Mouse (Mus musculus): ENCODE results near the gene Pop4. TPM values are rescaled to one million over a fixed set of nuclear protein-coding genes. Genes with fewer than 3 reads are reported as not detected.
"Not testable (repeated sequence)": the region's sequence is repeated elsewhere in the genome, so short reads cannot be mapped to it uniquely, and the experiment has no call there.

Gene Pop4
- 10 to 100 TPM; 19.3 to 20.6 TPM for total RNA-seq (2021)

DNA sequence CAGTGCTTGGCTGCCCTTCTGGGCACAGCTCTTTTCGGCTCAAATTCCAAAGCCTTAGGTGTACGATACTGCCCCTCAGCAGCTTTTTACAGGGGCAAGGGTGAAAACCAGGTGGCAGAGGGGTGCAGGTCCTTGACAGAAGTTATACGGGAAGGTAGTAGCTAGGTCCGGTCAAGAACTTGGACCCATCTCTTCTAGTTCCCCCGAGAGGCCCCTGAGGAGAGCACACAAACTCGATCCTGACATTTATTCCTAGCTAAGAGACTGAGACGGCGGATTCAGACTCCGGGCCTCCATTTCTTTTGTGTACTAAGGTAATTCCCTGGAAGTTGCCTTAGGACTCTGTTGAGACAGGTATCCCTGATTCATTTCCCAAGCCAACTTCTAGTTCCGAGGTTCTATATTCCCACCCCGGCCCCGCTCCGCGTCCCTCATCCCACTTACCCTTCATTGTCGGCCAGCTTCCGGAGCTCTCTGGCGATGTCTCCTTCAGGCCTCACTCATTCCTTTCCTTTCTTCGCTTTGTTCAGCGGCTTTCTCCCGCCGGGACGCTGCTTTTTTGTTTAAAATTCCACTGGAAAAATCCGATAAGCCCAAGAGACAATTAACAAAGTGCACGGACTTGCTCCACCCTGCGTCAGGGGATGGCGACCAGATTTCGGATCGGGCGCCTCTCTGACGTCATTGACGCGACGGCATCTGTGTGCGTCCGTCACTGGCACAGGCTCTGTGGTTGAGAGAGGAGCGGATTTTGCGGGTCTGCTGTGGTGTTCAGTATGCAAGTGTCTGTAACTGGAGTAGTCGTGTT lies at the start of gene Pop4:
Gene Pop4 (minus strand): TSS at position 721 of the 808 bp plus-strand sequence.
- DNase-seq, result peak; percentile 91 to 92

DNA sequence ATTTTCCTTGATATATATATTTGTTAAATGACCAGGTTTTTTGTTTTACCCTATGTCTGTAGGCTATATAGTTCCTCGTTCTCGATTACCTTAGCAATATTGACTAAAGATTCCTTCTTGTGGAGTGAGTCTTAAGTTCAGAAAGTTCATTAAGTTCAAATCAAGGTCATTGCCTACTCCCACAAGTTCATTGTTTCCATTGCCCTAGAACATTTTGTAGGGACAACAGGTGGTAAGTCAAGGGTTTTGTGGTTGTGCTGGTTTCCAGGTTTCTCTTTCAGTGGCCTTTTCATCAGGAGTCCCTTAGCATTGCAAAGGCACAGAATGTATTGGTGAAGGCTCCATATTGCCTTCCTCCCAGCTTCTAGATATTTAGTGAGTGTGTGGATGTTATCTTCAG lies 49.4 kb upstream of the Pop4 start:
- no peak for DNase-seq

DNA sequence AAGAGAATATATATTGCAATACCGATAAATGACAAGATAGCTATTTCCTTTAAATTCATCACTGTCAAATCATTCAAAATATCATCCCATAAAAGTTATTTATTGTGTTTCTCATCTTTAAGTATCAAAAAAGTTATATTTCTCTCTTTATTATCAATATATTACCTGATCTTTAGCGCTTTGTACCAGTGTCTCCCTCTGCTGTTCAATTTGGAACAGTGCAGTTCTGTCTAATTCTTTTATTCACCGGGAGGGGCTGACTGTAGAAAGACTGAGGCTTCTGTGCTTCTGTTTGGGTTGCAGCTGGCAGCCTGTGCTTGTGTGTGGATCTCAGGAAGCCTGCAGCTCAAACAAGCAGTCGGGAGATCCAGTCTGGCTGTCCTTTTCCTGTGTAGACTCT lies 11.0 kb upstream of the Pop4 start:
- DNase-seq, result not testable (repeated sequence)

DNA sequence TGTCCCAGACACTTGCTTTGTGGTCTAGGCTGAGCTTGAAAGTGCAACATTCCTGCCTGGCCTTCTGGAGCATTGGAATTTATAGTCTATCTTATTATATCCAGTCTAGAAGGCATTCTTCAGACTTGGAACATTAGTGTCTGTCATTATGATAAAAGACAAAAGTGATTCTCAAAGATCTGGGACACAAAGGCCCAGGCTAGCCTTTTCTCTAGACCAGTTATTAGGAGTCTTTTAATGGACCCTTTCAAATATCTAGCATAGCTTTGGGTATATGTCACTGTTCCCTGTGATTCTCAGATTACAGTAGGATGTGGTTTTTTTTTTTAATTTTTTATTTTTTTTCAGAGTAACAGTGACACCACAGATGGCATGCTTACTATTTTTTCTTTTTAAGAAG lies 1.3 kb upstream of the Pop4 start:
- DNase-seq, result no peak

DNA sequence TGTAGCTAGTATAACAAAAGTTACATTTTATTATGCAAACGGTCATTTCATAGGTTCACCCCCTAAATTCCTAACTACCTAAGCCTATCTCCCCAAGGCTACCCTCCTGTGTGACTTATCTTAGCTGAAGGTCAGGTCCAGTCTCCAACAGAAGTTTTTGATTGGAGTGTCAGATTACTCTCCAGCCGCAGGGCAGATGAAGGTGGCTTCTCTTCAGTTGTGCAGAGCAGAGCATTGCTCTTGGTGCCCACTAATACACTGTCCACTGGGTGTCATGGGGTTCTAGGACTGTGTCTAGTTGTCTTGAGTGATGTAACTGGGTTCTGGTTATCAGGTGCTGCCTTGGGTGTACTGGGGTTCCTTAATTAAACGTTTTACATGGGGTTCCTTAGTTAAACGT lies 636 bp upstream of the Pop4 start:
- no peak for DNase-seq

DNA sequence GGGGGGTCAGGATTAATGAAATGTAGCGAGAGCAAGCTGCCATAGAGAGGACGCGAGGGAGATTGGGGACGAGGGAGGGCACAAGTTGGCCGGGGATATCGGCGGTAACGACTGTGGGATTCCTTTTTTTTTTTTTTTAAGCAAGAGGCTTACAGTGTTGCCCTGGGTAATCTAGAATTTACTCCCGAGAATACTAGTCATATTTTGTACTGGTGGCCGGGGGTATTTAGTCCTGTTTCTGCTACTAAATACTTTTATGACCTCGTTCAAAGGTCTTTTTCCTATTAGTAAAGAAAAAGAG lies 238 bp upstream of the Pop4 start:
- no peak for DNase-seq

DNA sequence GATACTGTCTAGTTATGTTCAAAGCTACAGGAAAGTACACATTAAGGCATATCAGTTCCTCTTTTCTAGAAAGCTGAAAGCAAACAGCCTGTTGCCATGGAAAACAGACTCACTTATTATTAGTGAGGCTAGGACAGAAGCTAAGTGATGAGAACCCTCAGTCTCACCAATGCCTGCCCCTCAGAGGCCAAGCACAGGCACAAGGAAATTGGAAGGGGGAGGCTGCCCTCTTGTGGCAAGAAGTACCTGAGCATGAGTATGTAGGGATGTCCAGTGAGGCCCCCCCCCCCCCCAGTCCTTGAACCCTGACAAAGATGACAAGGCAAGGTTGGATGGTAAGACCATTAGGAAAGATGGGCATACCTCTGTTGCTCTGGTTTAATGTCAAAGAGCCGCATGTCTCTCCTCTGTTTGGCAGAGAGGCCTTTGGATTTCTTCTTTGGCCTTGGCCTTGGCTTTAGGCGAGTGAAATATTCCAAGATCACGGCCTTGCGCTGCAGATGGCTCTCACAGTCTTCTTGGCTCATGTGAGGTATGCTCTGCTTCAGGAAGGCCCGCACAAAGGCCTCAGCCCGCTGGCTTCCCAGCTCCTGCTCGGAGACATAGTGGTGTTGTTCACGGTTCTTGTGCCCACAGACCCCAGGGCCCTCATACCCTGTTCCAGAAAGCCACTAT lies 4.1 kb downstream of the Pop4 start:
- DNase-seq, result no peak

DNA sequence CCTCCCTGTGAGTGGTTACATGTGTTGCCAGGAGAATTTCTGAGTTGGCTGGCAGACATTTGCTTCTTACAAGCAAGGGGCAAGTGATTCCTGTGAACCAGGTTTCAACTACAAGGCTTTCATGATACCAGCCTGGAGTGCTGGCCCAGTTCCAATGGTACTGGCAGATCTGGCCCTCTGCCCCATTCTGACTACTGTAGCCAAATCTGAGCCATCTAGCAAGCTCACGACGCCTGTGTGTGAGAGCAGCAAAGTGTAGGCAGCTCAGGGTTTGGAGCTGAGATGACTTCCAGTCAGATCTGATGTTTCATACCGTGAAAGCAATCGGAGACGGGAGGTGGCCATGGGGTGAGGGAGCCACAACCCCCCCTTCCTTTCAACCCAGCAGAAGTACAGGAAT lies 8.8 kb downstream of the Pop4 start:
- DNase-seq, result no peak

DNA sequence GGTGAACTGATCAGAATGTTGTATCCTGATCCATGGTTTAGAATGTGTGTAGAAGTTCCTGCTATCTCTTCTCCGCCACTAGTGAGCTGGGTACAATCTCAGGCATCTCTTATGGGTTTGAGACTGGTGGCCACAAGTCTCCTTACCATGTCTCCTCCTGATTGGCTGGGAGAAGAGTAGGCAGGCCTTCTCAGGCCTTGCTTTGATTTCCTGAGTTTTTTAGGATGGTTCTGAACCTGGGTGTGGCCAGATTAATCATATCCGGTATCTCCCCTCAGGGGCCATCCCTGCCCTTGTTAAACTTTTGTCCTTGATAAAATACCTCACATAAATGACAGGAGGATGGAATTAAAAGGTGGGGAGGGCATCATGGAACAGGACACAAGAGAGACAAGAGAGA lies 11.6 kb downstream of the Pop4 start:
- no peak for DNase-seq

DNA sequence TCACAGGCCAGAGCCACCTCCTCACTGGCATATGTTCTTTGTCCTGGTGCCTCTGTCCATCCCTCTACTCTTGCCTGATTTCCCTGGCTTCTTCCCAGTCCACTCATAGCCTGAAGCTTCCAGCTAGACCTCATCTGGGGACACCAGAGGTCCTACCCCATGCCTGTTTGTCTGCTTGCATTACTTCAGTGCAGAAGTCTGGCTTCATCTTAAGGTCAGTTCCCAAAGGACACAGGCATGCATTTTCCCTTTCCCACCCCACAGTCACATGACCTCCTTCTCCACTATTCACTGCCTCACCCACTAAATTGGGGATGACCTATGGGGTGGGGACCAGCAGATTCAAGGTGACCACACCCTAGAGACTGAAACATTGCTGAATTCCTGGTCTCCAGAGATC lies 17.8 kb downstream of the Pop4 start:
- no peak for DNase-seq

DNA sequence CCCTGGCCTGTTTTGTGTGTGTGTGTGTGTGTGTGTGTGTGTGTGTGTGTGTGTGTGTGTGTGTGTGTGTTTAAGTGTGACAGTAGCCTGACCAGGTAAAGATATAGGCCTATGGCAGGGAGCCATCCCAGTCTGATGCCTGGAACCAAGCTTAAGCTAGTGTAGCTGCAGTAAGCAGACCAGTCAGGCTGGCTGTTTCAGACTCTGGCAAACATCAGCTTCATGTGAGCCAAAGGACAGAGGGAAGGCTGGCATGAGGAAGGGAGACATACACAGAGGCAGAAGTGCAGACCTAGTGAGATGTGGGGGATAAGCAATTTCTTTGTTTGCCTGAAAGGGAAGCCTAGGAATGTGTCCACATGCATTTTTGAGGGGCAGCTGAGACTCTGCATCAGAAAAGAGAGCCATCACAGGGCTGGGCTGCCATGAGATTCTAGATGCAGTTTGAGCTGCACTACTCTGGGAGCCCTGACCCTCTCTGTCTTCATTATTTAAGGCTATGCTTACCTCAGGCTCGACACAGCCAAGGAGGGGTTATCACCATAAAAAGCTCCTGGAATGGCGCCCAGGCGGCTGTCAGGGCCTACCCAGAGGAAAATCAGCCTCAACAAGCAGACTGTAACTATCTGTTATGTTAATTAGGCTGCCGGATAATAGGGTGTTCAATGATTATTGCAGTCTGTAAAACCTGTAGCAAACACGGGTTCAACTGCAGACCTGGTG lies 19.6 kb downstream of the Pop4 start:
- DNase-seq, result no peak

DNA sequence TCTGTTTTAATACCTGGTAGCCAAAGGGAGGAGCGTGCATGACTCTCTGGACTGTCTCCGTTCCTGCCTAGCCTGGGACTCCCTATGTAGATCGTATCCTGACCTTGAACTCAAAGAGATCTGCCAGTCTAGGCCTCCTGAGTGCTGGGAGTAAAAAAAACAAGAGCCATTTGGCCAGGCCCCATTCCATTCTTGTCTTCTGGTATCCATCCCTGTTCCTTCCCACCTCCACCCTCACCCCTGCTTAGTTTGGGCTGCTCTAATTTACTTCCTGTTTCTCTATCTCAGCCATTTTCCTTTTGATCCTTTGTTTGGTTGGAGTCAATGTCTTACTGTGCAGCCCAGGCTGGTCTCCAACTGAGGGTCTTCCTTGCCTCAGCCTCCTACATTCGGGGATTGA lies 28.8 kb downstream of the Pop4 start:
- no peak for DNase-seq

DNA sequence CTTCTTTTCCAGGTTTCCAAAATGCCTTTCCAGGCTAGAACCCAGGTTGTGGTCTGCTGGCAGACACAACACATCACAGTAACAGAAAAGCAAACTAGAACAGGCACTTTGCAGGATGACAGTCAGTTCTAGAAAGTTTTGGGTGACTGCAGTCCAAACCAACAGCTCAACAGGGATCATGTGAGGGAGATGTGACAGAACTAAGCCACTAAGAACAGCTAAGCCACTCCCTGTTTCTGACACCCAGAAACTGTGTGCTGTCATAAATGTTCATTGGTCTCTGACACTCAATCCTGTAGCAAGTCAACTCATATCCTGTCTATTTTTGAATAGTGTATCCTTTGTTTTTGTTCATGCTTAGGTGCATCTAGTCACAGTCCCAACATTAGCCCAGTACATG lies 34.1 kb downstream of the Pop4 start:
- DNase-seq, result no peak

DNA sequence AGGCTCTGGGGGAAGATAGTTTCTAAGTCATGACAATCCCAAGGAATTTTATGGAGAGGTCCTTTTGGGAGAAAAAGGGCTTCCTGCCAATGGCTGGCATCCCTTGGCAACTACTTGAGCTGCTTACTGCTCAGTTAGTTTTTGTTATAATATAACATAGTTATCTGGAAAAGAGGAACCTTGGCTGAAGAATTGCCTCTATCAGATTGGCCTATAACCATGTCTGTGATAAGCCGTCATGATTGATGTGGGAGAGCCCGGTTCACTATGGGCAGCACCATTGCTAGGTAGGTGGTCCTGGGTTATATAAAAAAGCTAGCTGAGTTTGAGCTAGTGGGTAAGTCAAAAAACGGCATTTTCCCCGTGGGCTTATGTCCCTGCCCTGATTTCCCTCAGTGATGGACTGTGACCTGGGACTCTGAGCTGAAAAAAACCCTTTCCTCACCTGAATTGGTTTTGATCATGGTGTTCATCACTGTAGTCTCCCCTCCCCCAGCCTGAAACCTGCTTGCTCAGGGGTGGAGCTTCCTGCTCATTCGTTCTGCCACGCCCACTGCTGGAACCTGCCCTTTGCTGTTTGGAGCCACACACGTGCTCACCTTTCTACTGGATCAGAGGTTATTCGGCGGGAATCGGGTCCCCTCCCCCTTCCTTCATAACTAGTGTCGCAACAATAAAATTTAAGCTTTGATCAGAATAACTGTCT lies 34.7 kb downstream of the Pop4 start:
- DNase-seq, result no peak

DNA sequence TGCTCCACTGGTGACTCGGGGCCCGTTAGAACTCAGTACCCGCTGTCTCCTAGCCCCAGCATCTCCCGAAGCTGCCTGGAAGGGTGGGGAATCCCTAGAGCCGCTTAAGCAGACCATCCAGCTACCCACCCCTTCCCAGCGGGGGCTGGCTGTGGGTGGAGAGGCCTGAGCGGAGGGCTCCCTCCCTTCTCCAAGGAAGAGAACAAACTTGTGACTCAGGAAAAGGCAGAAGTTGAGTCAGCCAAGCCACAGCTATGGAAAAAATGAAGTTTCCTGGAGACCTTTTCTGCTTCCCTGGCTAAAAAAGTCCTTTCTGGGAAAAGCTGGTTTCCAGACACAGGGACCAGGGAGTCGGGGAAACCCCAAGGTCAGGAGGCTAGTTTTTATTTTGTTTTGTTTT lies 40.9 kb downstream of the Pop4 start:
- DNase-seq, result no peak

DNA sequence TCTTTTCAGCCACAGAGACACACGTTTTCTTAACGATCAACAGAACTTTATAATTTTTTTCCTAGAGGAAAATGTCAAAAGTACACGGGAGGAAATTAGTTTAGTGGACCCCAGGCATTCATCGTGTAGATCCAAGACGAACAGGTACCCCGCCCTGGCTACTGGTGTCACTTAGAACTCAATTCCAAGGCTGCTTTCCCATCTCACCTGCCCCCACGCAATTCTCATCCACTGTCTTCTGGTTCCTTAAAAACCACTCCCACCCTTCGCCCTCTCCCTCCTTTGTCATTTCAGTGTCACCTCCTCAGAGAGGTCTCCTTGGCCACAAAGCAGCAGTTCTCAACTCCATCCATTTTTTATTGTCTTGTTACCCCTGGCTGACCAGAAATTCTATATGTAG lies 42.9 kb downstream of the Pop4 start:
- no peak for DNase-seq

DNA sequence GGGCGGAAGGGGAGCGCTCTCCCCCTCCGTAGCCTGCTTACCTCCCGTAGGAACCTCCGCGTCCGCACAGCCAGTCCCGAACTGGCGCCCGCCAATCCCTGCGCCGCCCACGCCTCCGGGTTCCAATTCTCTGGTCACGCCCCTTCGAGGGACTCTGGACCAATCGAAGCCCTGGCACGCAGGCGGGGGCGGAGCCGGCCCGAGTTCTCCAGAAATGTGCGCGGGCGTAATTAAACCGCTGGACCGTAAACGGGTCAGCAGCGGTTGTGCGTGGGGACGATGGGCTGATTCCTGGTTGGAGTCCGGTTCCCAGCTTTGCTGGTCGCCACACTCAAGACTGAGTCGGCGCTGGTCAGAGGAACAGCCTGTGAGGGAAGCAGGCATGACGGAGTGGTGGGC lies 43.3 kb downstream of the Pop4 start, which contains the start of gene Plekhf1:
Gene Plekhf1 (minus strand): TSS at position 117 of the 399 bp plus-strand sequence.
- peak; percentile 77 to 80 for DNase-seq

DNA sequence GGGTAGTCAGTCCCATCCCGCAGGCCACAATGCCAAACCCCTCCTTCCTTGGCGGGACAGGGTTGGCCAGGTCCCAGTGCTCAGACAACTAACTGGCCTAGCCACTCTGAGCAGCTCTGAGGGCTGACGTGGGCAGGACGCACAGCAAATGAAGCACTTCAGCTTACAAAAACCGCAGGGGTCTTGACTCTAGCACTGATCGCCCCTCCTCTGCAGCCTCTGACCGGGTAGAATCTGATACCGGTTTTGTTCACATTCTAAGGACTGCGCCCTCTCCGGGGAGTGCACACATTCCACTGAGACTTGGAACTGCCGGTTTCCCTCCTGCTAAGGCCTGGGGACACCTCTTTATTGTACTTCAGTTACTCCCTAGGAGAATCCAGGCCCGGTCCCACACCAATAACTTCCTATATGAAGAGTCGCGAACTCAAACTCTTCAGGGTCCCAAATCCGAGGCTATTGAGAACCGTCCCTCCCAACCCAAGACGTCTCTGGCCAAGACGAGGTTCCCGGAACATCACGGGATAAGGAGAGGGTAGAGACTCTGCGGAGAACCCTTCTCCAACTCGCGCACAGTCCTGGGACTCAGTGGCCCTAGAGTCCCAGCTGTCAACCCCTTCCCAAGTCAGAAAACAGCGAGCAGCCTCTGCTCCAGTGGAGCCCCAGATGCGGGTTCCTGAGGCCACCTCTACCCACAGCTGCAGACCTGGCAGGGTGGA lies 43.9 kb downstream of the Pop4 start:
- peak; percentile 59 to 68 for DNase-seq

DNA sequence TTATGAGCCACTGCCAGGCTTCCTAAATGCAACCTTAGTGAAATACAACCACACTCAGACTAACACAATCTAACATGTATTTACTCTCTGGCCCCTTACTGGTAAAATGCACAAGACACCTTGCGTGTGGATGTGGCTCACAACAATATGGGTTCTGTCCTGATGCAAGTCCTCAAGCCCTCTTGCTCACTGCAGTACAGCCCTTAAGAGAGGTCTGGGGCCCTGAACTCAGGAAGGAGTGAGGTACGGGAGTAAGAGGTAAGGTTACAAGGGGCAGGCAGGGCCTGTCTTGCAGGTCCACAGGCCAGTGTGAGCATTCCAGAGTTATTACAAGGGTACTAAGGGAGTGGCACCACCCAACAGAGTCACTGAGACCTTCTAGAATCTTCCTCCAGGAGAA lies 45.0 kb downstream of the Pop4 start:
- DNase-seq, result no peak

DNA sequence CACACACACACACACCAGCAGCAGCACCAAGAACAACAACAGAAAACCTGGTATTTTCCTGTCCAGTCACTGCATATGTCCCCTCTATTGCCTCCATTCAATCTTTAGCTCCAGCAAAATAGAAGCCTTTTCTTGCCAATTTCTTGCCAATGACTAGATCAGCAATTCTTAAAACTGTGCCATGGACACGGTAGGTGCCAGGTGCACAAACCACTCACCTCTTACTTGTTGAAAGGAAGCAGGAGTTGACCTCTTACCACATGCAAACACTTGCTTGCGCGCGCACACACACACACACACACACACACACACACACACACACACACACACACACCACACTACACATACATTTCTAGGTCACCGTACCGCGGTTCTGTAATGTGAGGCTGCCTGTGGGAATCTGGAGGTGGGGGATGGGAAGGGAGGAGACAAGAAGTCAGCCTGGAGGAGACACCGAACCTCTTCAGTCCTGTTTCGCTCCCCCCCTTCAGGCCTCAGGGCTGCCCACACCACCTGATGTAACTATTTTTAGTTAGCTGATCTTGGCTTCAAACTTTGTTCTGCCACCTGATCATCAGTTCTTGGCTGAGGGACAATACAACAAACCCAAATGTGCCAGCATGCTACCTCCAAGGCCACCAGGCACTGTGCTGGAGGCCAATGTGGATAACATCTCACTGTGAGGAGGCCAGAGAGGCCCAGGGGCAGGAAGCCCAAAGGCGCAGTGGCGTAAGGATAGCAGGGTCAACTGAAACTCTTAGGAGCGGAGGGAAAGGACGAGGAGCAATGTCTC lies 46.5 kb downstream of the Pop4 start:
- no peak for DNase-seq

DNA sequence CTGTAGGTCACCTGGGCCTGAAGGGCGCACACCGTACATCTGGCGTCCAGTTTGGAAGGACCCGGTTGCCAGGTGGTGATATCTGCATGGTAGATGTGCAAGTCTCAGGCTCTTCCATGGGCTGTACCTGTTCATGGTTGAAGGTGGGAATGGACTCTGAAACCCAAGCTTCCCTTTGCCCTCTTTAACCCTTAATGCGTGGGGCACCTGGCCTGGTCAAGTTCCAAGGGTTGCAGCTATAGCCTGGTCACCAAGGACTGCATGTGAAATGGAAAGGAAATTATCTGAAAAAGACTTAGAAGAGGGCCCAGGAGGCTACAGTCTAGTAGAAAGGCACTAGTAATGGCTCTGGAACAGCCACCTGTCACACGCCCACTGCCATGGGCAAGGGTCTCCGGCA lies 50.4 kb downstream of the Pop4 start:
- DNase-seq, result no peak

DNA sequence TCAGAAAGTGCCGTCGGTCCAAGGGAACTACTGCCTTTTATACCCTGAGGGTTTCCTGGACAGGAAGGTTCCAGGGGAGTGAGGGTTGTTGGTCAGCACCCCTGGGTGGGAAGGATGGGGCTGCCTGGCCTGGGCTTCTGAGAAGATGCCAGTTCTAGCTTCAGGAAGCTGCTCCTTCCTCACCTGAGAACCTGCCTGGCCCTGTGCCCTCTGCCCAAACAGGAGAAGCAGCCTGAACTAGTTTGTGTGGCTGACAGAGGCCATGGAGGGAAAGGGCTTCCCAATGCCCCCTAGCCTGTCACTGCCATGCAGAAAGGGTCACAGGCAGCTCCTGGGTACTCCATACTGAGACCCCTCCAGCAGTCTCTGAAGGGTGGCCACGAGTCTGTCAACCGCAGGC lies 51.7 kb downstream of the Pop4 start:
- no peak for DNase-seq

Measured in layer of hippocampus, postnatal 36 days (tissue).